Mouse (Mus musculus): ENCODE data around the gene Cdkn2d. TPM values are rescaled to one million over a fixed set of nuclear protein-coding genes. Genes with fewer than 3 reads are reported as not detected.

Cdkn2d gene
- polyA plus RNA-seq, 1 experiment from 2014 or later, result 48.1 TPM

DNA sequence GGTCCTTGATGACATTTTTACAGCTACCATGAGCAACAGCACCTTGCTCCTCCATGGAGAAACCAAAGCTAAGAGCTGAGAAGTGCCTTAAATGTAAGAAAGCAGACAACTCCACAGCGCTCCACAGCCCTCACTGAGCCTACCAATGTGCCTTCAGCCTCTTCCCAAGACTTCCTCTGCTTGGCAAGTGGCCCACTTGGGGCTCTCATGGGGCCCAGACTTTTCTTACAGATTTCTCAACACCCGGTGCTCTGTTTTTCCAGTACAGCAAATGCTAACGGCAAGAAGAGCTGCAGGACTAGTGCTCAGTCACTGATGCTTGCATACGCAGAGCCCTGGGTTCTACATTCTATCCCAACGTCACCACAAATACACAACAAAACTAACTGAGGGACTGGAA lies 13.4 kb downstream of the Cdkn2d start:
- H3K9me3 ChIP-seq (ENCODE audit: low read depth, low read length), result no peaks in the 10 kb centered on the region
- no peak overlapping the region for H3K4me3 ChIP-seq (ENCODE audit: low read depth, low read length)
- no peak overlapping the region for H3K9ac ChIP-seq
- DNase-seq, result peak; percentile 27
- H3K4me1 ChIP-seq (ENCODE audit: insufficient read depth), result no peaks in the 10 kb centered on the region
- WGBS, result 88% methylated on average over 5 of the region's 5 CpGs
- TF ChIP-seq CTCF (IDR thresholded peaks at IDR 0.05; ENCODE audit: low read depth), result no peak
- H3K27me3 ChIP-seq (ENCODE audit: insufficient read depth, low read length), result no peaks in the 10 kb centered on the region
- H3K4me2 ChIP-seq, result no peak overlapping the region
- no peak overlapping the region for H3K27ac ChIP-seq (ENCODE audit: low read depth)
- ATAC-seq (ENCODE audit: insufficient read depth), result no peak
- H3K36me3 ChIP-seq (ENCODE audit: insufficient read depth), result peaks cover 97% of the 10 kb centered on the region

DNA sequence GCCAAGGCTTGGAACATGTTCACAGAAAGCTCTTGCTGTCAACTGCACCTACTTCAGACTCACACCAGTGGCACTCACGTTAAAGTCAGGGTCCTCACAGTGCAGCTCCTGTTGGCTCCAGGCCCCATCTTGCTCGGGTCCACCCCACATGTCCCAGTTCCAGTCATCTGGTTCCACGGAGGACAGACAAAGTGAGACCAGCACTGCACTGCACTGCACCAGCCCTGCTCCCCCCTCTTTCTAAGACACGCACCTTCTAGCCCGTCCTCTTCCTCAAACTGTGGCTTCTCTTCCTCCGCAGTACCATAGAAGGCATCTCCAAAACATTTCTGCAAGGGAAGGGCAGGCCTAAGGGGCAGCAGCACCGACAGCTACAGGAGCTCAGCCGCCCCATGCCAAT lies 14.9 kb downstream of the Cdkn2d start:
- no peak overlapping the region for H3K27ac ChIP-seq (ENCODE audit: low read depth)
- no peak overlapping the region for H3K9ac ChIP-seq
- H3K9me3 ChIP-seq (ENCODE audit: low read depth, low read length), result no peaks in the 10 kb centered on the region
- H3K36me3 ChIP-seq (ENCODE audit: insufficient read depth), result peaks cover 98% of the 10 kb centered on the region
- no peak overlapping the region for H3K4me3 ChIP-seq (ENCODE audit: low read depth, low read length)
- ATAC-seq (ENCODE audit: insufficient read depth) (no peak), DNase-seq (no peak)
- no peaks in the 10 kb centered on the region for H3K27me3 ChIP-seq (ENCODE audit: insufficient read depth, low read length)
- no peaks in the 10 kb centered on the region for H3K4me1 ChIP-seq (ENCODE audit: insufficient read depth)
- no peak overlapping the region for H3K4me2 ChIP-seq
- TF ChIP-seq CTCF (IDR thresholded peaks at IDR 0.05; ENCODE audit: low read depth), result no peak
- 80% methylated on average over 8 of the region's 8 CpGs for WGBS

DNA sequence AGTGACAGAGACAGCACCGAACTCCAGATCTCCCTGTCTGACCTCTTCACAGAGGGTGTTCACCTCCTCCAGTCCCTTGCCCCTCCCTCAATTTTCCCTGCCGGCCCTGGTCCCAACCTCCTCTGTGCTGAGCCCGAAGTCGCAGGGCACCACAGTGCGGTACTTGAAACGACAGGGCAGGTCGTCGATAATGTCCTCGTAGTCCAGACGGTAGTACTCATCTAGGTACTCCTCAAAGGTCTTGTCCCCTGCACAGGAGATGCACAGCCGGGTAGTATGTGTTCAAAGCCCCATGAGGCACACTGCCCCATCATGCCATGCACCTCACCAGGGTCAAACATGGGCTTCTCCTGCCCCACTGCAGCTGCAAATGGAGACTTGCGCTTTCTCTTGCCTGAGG lies 15.5 kb downstream of the Cdkn2d start:
- 80% methylated on average over 12 of the region's 12 CpGs for WGBS
- Histone ChIP-seq H3K36me3 (ENCODE audit: insufficient read depth) (peaks cover 98% of the 10 kb centered on the region), H3K9ac (no peak overlapping the region), H3K4me2 (no peak overlapping the region), H3K9me3 (ENCODE audit: low read depth, low read length) (no peaks in the 10 kb centered on the region), H3K27ac (ENCODE audit: low read depth) (no peak overlapping the region), H3K27me3 (ENCODE audit: insufficient read depth, low read length) (no peaks in the 10 kb centered on the region), H3K4me1 (ENCODE audit: insufficient read depth) (no peaks in the 10 kb centered on the region), H3K4me3 (ENCODE audit: low read depth, low read length) (no peak overlapping the region)
- ATAC-seq (ENCODE audit: insufficient read depth) (no peak), DNase-seq (no peak)
- TF ChIP-seq CTCF (IDR thresholded peaks at IDR 0.05; ENCODE audit: low read depth), result no peak

DNA sequence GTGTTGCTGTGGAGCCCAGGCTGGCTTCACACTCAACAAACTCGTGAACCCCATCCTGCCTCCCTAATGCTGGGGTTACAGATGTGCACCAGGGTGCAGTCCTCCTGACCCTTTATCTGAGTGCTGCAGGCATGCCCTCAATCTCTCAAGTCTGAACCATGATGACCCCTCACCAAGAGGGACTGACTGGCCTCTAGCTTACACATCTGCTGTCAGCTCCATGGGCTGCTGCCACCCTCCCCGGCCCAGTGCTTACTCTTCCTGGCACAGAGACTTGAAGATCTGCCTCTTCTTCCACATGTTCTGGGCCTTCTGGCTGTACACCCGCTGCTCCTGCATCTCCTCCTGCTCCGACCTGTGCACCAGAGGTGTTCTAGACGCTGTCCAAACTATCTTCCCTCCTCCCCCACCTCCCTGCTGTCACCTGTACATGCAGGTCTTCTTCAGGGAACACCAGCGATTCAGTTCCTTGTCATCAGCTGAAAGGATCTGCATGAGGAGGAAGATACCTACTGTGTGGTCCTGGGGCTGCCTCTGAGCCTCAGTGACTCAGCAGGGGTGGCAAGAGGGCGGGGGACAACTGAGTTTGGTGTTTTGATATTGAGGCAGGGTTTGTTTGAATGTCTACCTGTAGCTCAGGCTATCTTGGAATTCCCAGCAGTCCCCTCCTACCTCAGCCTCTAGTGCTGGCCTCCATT lies 16.0 kb downstream of the Cdkn2d start:
- no peak for TF ChIP-seq CTCF (IDR thresholded peaks at IDR 0.05; ENCODE audit: low read depth)
- Histone ChIP-seq H3K36me3 (ENCODE audit: insufficient read depth) (peaks cover 98% of the 10 kb centered on the region), H3K9me3 (ENCODE audit: low read depth, low read length) (no peaks in the 10 kb centered on the region), H3K4me2 (no peak overlapping the region), H3K9ac (no peak overlapping the region), H3K4me1 (ENCODE audit: insufficient read depth) (no peaks in the 10 kb centered on the region), H3K27me3 (ENCODE audit: insufficient read depth, low read length) (no peaks in the 10 kb centered on the region), H3K27ac (ENCODE audit: low read depth) (no peak overlapping the region), H3K4me3 (ENCODE audit: low read depth, low read length) (no peak overlapping the region)
- WGBS, result 74% methylated on average over 7 of the region's 7 CpGs
- DNase-seq (no peak), ATAC-seq (ENCODE audit: insufficient read depth) (no peak)

DNA sequence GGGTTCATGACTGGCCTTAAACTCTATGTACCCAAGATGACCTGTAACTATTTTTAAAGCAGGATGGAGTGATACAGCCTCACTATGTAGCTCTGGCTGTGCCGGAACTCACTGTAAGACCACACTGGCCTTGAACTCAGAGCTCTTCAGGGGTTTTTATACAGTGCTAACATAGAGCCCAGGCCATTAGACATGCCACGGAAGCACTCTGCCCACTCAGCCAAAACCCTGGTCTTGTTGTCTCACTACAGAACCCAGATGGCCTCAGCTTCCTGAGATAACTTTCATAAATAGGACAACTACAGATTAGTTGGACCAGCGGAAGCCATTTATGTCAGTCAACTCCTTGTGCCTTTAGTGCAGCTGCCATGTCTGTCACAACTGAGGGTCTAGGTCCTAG lies 16.9 kb downstream of the Cdkn2d start:
- Histone ChIP-seq H3K27me3 (ENCODE audit: insufficient read depth, low read length) (no peaks in the 10 kb centered on the region), H3K4me1 (ENCODE audit: insufficient read depth) (no peaks in the 10 kb centered on the region), H3K36me3 (ENCODE audit: insufficient read depth) (peaks cover 98% of the 10 kb centered on the region), H3K4me3 (ENCODE audit: low read depth, low read length) (no peak overlapping the region), H3K4me2 (no peak overlapping the region), H3K9me3 (ENCODE audit: low read depth, low read length) (no peaks in the 10 kb centered on the region), H3K27ac (ENCODE audit: low read depth) (no peak overlapping the region), H3K9ac (no peak overlapping the region)
- DNase-seq, result no peak
- no peak for ATAC-seq (ENCODE audit: insufficient read depth)
- WGBS, result 86% methylated on average over 3 of the region's 3 CpGs
- no peak for TF ChIP-seq CTCF (IDR thresholded peaks at IDR 0.05; ENCODE audit: low read depth)

DNA sequence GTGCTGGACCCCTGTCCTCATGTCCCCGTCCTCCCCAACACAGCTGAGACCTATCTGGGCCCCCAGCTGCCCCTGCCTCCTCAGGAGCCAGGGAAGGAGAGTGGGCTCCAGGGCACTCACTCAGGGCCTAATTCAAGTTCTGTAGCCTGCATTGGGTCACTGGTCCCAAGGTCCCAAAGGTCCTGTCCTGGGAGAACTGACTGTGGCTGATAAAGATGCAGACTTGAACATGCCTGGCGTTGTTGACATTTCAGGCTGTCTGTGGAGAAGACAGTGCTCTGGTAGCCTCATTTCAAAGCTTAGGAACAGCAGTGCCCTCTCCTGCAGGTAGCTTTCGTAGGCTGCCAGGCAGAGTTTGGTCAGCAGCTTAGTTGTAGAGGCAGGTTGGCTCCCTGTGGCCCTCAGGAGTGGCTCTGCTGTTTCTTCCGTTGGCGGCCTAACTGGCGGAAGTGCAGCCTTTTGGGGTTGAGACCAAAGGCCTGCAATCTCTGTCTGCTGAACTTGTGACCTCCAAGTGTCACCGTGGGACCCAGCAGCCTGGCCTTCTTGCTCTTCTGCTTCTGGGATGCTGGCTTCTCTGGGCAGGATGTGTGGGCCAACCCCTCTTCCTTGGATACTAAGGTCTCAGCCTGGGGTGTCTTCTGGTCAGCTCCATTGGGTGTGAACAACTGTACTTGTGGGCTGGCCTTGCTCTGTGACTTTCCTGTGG lies 17.5 kb downstream of the Cdkn2d start:
- Histone ChIP-seq H3K9me3 (ENCODE audit: low read depth, low read length) (no peaks in the 10 kb centered on the region), H3K4me1 (ENCODE audit: insufficient read depth) (no peaks in the 10 kb centered on the region), H3K9ac (no peak overlapping the region), H3K36me3 (ENCODE audit: insufficient read depth) (peaks cover 98% of the 10 kb centered on the region), H3K4me2 (no peak overlapping the region), H3K27ac (ENCODE audit: low read depth) (no peak overlapping the region), H3K27me3 (ENCODE audit: insufficient read depth, low read length) (no peaks in the 10 kb centered on the region), H3K4me3 (ENCODE audit: low read depth, low read length) (no peak overlapping the region)
- WGBS, result 54% methylated on average over 7 of the region's 7 CpGs
- TF ChIP-seq CTCF (IDR thresholded peaks at IDR 0.05; ENCODE audit: low read depth), result no peak
- DNase-seq (no peak), ATAC-seq (ENCODE audit: insufficient read depth) (no peak)

DNA sequence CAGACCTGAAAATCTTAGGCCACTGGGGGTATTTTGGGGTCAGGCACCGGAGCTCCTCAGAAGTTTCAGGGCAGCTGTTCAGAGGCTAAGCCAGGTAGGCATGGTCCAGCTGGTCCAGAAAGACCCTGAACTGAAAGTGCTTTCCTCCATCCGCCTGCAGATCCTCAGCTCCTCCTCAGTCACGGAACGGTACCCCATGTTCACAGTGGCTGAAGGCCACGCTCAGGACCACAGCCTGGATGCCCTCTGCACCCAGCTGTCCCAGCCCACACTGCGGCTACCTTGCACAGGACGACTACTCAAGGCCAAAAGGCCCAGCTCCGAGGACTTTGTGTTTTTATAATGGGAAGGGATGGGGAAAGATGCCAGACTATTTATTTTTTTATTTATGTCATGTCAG lies 18.1 kb downstream of the Cdkn2d start:
- WGBS, result 72% methylated on average over 8 of the region's 8 CpGs
- no peak for ATAC-seq (ENCODE audit: insufficient read depth)

More for the DNA sequence above, 18.1 kb downstream of the Cdkn2d start:
- no peak for DNase-seq
- peaks cover 98% of the 10 kb centered on the region for H3K36me3 ChIP-seq (ENCODE audit: insufficient read depth)
- no peak overlapping the region for H3K4me2 ChIP-seq
- no peaks in the 10 kb centered on the region for H3K9me3 ChIP-seq (ENCODE audit: low read depth, low read length)
- no peaks in the 10 kb centered on the region for H3K4me1 ChIP-seq (ENCODE audit: insufficient read depth)
- no peak overlapping the region for H3K9ac ChIP-seq
- no peaks in the 10 kb centered on the region for H3K27me3 ChIP-seq (ENCODE audit: insufficient read depth, low read length)
- TF ChIP-seq CTCF (IDR thresholded peaks at IDR 0.05; ENCODE audit: low read depth), result no peak
- no peak overlapping the region for H3K4me3 ChIP-seq (ENCODE audit: low read depth, low read length)
- H3K27ac ChIP-seq (ENCODE audit: low read depth), result no peak overlapping the region
